Mouse (Mus musculus): ENCODE data around the gene Ncor1. TPM values are rescaled to one million over a fixed set of nuclear protein-coding genes. Genes with fewer than 3 reads are reported as not detected.
A peak's percentile ranks its signal among the peaks of the same experiment; 100 is the strongest.
"Not testable (repeated sequence)": the region's sequence is repeated elsewhere in the genome, so short reads cannot be mapped to it uniquely, and the experiment has no call there.

Gene Ncor1
- polyA plus RNA-seq, 1 experiment from 2014 or later = 40.2 TPM

GRCm38 (mm10) chr11:62464696-62465095 lies 6.4 kb upstream of the Ncor1 start:
- H3K27me3 ChIP-seq (replicated peaks; ENCODE audit: control insufficient read depth, insufficient read depth, low read length) = no peaks in the 10 kb centered on the region
- ATAC-seq = no peak
- 94% methylated on average over 3 of the region's 3 CpGs for WGBS

GRCm38 (mm10) chr11:62463225-62463915 lies 5.0 kb upstream of the Ncor1 start:
- Histone ChIP-seq H3K27me3 (replicated peaks; ENCODE audit: control insufficient read depth, insufficient read depth, low read length) (no peaks in the 10 kb centered on the region), H3K4me2 (ENCODE audit: low read depth, low read length) (no peak overlapping the region), H3K9me3 (ENCODE audit: control insufficient read depth, low read length) (no peaks in the 10 kb centered on the region), H3K4me1 (ENCODE audit: control insufficient read depth, insufficient read depth, low read length) (no peaks in the 10 kb centered on the region), H3K9ac (ENCODE audit: low read depth, low read length) (no peak overlapping the region), H3K27ac (ENCODE audit: low read length) (no peak overlapping the region), H3K4me3 (ENCODE audit: low read length) (no peak overlapping the region), H3K36me3 (ENCODE audit: control insufficient read depth, insufficient read depth, low read length) (no peaks in the 10 kb centered on the region)
- 74% methylated on average over 2 of the region's 2 CpGs for WGBS
- ATAC-seq = no peak

More at GRCm38 (mm10) chr11:62464696-62465095, 6.4 kb upstream of the Ncor1 start:
- no peaks in the 10 kb centered on the region for H3K36me3 ChIP-seq (ENCODE audit: control insufficient read depth, insufficient read depth, low read length)
- no peak overlapping the region for H3K4me2 ChIP-seq (ENCODE audit: low read depth, low read length)
- no peaks in the 10 kb centered on the region for H3K9me3 ChIP-seq (ENCODE audit: control insufficient read depth, low read length)
- no peak overlapping the region for H3K27ac ChIP-seq (ENCODE audit: low read length)
- H3K4me3 ChIP-seq (ENCODE audit: low read length) = no peak overlapping the region
- no peaks in the 10 kb centered on the region for H3K4me1 ChIP-seq (ENCODE audit: control insufficient read depth, insufficient read depth, low read length)
- no peak overlapping the region for H3K9ac ChIP-seq (ENCODE audit: low read depth, low read length)

GRCm38 (mm10) chr11:62462529-62462928 lies 4.2 kb upstream of the Ncor1 start:
- not testable (repeated sequence) for H3K9me3 ChIP-seq (ENCODE audit: control insufficient read depth, low read length); H3K9ac ChIP-seq (ENCODE audit: low read depth, low read length); H3K4me1 ChIP-seq (ENCODE audit: control insufficient read depth, insufficient read depth, low read length); H3K27me3 ChIP-seq (replicated peaks; ENCODE audit: control insufficient read depth, insufficient read depth, low read length); ATAC-seq; H3K27ac ChIP-seq (ENCODE audit: low read length); H3K4me2 ChIP-seq (ENCODE audit: low read depth, low read length); H3K36me3 ChIP-seq (ENCODE audit: control insufficient read depth, insufficient read depth, low read length); H3K4me3 ChIP-seq (ENCODE audit: low read length)
- 97% methylated on average over 1 of the region's 1 CpGs for WGBS

- WGBS = under 1% methylated on average over 9 of the region's 9 CpGs
- Histone ChIP-seq H3K4me3 (ENCODE audit: low read length) (peak overlapping the region; percentile 95), H3K9me3 (ENCODE audit: control insufficient read depth, low read length) (no peaks in the 10 kb centered on the region), H3K9ac (ENCODE audit: low read depth, low read length) (peak overlapping the region; percentile 99), H3K4me1 (ENCODE audit: control insufficient read depth, insufficient read depth, low read length) (peaks cover 5% of the 10 kb centered on the region), H3K36me3 (ENCODE audit: control insufficient read depth, insufficient read depth, low read length) (no peaks in the 10 kb centered on the region), H3K27me3 (replicated peaks; ENCODE audit: control insufficient read depth, insufficient read depth, low read length) (no peaks in the 10 kb centered on the region), H3K4me2 (ENCODE audit: low read depth, low read length) (peak overlapping the region; percentile 81), H3K27ac (ENCODE audit: low read length) (peak overlapping the region; percentile 99)
- no peak for ATAC-seq
These were observed 439 bp upstream of the Ncor1 start for GRCm38 (mm10) chr11:62458780-62459179.

- peak overlapping the region; percentile 81 for H3K4me2 ChIP-seq (ENCODE audit: low read depth, low read length)
- peak overlapping the region; percentile 95 for H3K4me3 ChIP-seq (ENCODE audit: low read length)
- whole genome bisulfite sequencing = under 1% methylated on average over 18 of the region's 18 CpGs
- no peaks in the 10 kb centered on the region for H3K9me3 ChIP-seq (ENCODE audit: control insufficient read depth, low read length)
- peak overlapping the region; percentile 99 for H3K27ac ChIP-seq (ENCODE audit: low read length)
- H3K27me3 ChIP-seq (replicated peaks; ENCODE audit: control insufficient read depth, insufficient read depth, low read length) = no peaks in the 10 kb centered on the region
- H3K4me1 ChIP-seq (ENCODE audit: control insufficient read depth, insufficient read depth, low read length) = peaks cover 5% of the 10 kb centered on the region
- ATAC-seq = no peak
- no peaks in the 10 kb centered on the region for H3K36me3 ChIP-seq (ENCODE audit: control insufficient read depth, insufficient read depth, low read length)
- peak overlapping the region; percentile 99 for H3K9ac ChIP-seq (ENCODE audit: low read depth, low read length)
These were observed 460 bp downstream of the Ncor1 start for GRCm38 (mm10) chr11:62457891-62458270.

- Histone ChIP-seq H3K9me3 (ENCODE audit: control insufficient read depth, low read length) (no peaks in the 10 kb centered on the region), H3K4me3 (ENCODE audit: low read length) (peak overlapping the region; percentile 95), H3K27me3 (replicated peaks; ENCODE audit: control insufficient read depth, insufficient read depth, low read length) (no peaks in the 10 kb centered on the region), H3K27ac (ENCODE audit: low read length) (peak overlapping the region; percentile 99), H3K9ac (ENCODE audit: low read depth, low read length) (peak overlapping the region; percentile 99), H3K36me3 (ENCODE audit: control insufficient read depth, insufficient read depth, low read length) (no peaks in the 10 kb centered on the region), H3K4me2 (ENCODE audit: low read depth, low read length) (peak overlapping the region; percentile 81), H3K4me1 (ENCODE audit: control insufficient read depth, insufficient read depth, low read length) (peaks cover 5% of the 10 kb centered on the region)
- WGBS = 0% methylated on average over 73 of the region's 73 CpGs
- peak; percentile 97 for ATAC-seq
These were observed 975 bp downstream of the Ncor1 start for GRCm38 (mm10) chr11:62457241-62457890.

GRCm38 (mm10) chr11:62456483-62457172 lies 1.7 kb downstream of the Ncor1 start:
- peak overlapping the region; percentile 67 for H3K4me2 ChIP-seq (ENCODE audit: low read depth, low read length)
- peak; percentile 79 for ATAC-seq
- no peaks in the 10 kb centered on the region for H3K36me3 ChIP-seq (ENCODE audit: control insufficient read depth, insufficient read depth, low read length)
- H3K9me3 ChIP-seq (ENCODE audit: control insufficient read depth, low read length) = no peaks in the 10 kb centered on the region
- under 1% methylated on average over 42 of the region's 42 CpGs for WGBS
- peak overlapping the region; percentile 99 for H3K9ac ChIP-seq (ENCODE audit: low read depth, low read length)
- peaks cover 5% of the 10 kb centered on the region for H3K4me1 ChIP-seq (ENCODE audit: control insufficient read depth, insufficient read depth, low read length)
- H3K27ac ChIP-seq (ENCODE audit: low read length) = peak overlapping the region; percentile 99
- H3K27me3 ChIP-seq (replicated peaks; ENCODE audit: control insufficient read depth, insufficient read depth, low read length) = no peaks in the 10 kb centered on the region
- H3K4me3 ChIP-seq (ENCODE audit: low read length) = peak overlapping the region; percentile 95

GRCm38 (mm10) chr11:62456021-62456482 lies 2.3 kb downstream of the Ncor1 start:
- Histone ChIP-seq H3K4me1 (ENCODE audit: control insufficient read depth, insufficient read depth, low read length) (peaks cover 5% of the 10 kb centered on the region), H3K9ac (ENCODE audit: low read depth, low read length) (peak overlapping the region; percentile 99), H3K9me3 (ENCODE audit: control insufficient read depth, low read length) (no peaks in the 10 kb centered on the region), H3K4me3 (ENCODE audit: low read length) (peak overlapping the region; percentile 95), H3K4me2 (ENCODE audit: low read depth, low read length) (peak overlapping the region; percentile 67), H3K36me3 (ENCODE audit: control insufficient read depth, insufficient read depth, low read length) (no peaks in the 10 kb centered on the region), H3K27me3 (replicated peaks; ENCODE audit: control insufficient read depth, insufficient read depth, low read length) (no peaks in the 10 kb centered on the region), H3K27ac (ENCODE audit: low read length) (no peak overlapping the region)
- no peak for ATAC-seq
- 6% methylated on average over 3 of the region's 3 CpGs for WGBS

GRCm38 (mm10) chr11:62455193-62455592 lies 3.1 kb downstream of the Ncor1 start:
- Histone ChIP-seq H3K27me3 (replicated peaks; ENCODE audit: control insufficient read depth, insufficient read depth, low read length) (no peaks in the 10 kb centered on the region), H3K4me1 (ENCODE audit: control insufficient read depth, insufficient read depth, low read length) (peaks cover 5% of the 10 kb centered on the region), H3K27ac (ENCODE audit: low read length) (no peak overlapping the region), H3K36me3 (ENCODE audit: control insufficient read depth, insufficient read depth, low read length) (no peaks in the 10 kb centered on the region), H3K9me3 (ENCODE audit: control insufficient read depth, low read length) (no peaks in the 10 kb centered on the region), H3K9ac (ENCODE audit: low read depth, low read length) (no peak overlapping the region), H3K4me3 (ENCODE audit: low read length) (no peak overlapping the region), H3K4me2 (ENCODE audit: low read depth, low read length) (no peak overlapping the region)
- WGBS = 38% methylated on average over 1 of the region's 1 CpGs
- ATAC-seq = no peak
